Mouse (Mus musculus) gastrocnemius, adult 2 months (tissue): Measurements from ENCODE around the gene Shc1. TPM values are rescaled to one million over a fixed set of nuclear protein-coding genes. Genes with fewer than 3 reads are reported as not detected.

Source experiments
- DNase-seq: peaks from one replicate; pipeline ENCODE4 v3.0.0; 2022
- H3K27ac ChIP-seq: fragments of 200-600 bp; 2 replicates; pipeline ENCODE4 v1.8.1; 2022; ENCODE audit warnings: mild to moderate bottlenecking
- H3K4me3 ChIP-seq: fragments of 200-600 bp; 2 replicates; pipeline ENCODE4 v1.8.1; 2022; ENCODE audit warnings: mild to moderate bottlenecking, moderate library complexity
- CTCF ChIP-seq: fragments of 200-600 bp; IDR thresholded peaks from 2 replicates; pipeline ENCODE4 v1.8.1; 2022; ENCODE audit warnings: antibody characterized with exemption, mild to moderate bottlenecking, moderate library complexity
- intact Hi-C: fragments of 180-260 bp; cut with DNase I; formaldehyde crosslinking; loops from one replicate; pipeline ENCODE4 v1.15.1; 2025
- total RNA-seq, 2 experiments: library from RNA; stranded (reverse); gene quantifications; 2 replicates each; pipeline ENCODE4 v1.2.3; 2021

Shc1 gene
- total RNA-seq, 2 experiments from 2014 or later, result 15.0 to 17.2 TPM

DNA sequence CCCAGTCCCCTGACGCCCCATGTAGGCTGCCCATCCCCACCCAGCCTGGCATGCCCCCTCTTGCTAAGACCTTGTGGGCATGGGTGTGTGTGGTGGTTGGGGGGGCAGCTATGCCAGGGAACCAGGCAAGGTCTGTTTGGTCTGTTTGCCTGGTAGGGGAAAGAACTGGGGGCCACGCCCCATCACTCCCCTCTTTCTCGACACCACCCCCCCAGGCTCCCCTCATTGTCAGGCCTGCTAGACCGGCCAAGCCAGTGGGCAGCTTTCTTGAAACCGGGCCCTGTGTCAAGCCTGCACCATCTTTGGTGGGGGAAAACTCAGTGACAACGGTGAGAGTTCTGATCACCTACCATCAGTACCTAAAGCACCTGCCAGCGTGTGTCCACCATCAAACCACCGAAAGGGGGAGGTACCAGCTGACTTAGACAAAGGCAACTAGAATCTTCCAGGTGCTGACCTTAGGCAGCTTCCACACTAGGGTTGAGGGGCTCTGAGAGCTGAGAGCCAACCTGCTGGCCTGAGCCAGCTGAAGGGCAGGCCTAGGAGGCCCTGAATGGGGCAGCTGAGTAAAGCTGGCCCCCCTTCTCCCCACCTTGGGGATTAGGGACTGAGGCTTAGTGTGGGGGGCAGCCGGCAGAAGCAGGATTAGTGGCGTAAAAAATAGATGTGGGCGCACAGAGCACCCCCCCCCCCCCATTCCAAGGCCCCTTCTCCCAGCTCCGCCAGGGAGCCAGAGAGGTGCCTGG is 33.7 kb upstream of the Shc1 start:
- DNase-seq, result peak; percentile 16
- TF ChIP-seq CTCF, result no peak
- intact Hi-C loops, result no loop called here
- H3K27ac ChIP-seq, result peak overlapping the region; percentile 95
- no peak overlapping the region for H3K4me3 ChIP-seq

DNA sequence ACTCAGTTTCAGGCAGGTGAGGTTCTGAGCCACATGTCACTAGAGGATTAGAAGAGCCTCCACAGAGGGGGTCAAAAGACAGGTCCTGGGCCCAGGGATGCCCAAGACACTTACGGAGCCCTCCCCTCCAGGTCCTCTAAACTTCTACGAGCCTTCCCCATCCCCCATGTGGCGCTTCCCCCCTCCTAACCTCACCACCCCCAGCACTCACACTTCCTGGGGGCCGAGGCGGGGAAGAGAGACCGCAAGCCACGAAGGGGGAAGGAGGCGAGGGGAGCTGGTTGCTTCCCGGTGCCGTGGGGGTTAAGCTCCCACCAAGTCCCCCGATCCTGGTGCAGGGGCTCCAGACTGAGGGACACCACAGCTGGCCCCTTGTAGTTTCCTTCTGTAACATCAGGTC is 32.8 kb upstream of the Shc1 start:
- intact Hi-C loops, result no loop called here
- DNase-seq, result no peak
- peak overlapping the region; percentile 95 for H3K27ac ChIP-seq
- no peak for TF ChIP-seq CTCF
- H3K4me3 ChIP-seq, result peak overlapping the region; percentile 70

DNA sequence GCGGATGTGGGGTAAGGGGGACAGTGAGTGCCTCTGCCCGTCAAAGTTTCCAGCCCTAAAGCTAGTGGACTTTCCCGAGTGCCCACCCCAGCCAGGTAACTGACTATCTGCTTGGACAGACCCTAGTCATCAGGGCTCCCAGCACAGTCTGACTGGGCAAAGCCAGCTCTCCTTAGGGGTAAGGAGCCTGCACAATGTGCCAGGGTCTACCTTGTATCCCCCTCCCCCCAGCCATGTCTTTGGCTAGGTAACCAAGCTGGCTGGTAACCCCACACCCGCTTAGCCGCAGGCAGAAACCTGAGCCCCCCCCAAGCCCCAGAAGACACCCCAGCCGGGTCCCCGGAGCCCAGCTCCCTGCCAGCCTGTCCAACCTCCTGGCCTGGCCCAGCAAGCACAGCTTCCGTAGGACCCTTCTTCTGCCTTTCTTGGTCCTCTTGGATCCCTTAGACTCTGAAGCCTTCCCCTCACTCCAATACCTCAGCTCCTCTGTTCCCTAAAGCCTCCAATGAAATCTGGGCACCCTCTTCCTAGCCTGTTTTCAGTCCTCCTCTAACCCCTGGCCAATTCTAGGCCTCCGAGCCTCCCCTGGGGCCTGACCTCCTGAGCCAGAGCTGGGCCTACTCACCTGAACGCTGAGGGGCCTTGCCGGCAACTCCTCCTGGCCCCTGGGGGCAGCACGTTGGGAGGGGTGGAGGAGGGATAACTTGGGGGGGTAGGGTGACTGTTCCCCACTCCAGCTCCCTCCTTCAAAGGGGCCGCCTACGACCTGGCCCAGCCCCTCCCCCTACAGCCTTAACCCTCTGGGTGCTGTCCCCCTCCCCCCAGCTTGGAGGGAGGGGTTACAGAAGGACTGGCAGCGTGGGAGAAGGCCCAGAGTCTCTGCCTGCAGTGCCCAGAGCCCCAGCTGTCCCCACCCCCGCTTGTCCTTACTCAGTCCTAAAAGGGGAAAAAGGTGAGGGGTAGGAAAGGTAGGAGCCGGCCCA is 31.5 kb upstream of the Shc1 start:
- H3K4me3 ChIP-seq, result peak overlapping the region; percentile 70
- peak; percentile 83 for DNase-seq
- H3K27ac ChIP-seq, result peak overlapping the region; percentile 95
- TF ChIP-seq CTCF, result no peak
- intact Hi-C loops, result no loop called here

DNA sequence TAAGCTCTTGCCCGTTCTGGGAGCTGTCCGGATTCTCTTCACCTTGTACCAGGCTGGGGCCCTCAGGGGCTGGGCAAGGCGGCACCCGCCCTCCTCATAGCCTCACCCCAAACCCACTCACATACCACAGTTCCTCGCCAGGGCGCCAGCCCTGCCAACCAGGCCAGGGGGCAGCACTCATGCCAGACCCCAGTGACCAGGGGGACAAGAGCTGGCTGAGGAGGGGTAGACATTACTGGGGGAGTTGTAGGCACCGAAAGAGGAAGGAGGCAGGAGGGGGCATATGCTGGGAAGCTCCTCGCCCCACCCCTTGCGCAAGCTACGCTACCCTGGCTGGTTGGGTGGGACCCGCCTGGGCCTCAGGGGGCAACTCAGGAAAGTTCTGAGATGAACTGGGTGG is 30.6 kb upstream of the Shc1 start:
- intact Hi-C loops, result no loop called here
- Histone ChIP-seq H3K27ac (peak overlapping the region; percentile 95), H3K4me3 (peak overlapping the region; percentile 70)
- DNase-seq, result peak; percentile 76
- no peak for TF ChIP-seq CTCF

DNA sequence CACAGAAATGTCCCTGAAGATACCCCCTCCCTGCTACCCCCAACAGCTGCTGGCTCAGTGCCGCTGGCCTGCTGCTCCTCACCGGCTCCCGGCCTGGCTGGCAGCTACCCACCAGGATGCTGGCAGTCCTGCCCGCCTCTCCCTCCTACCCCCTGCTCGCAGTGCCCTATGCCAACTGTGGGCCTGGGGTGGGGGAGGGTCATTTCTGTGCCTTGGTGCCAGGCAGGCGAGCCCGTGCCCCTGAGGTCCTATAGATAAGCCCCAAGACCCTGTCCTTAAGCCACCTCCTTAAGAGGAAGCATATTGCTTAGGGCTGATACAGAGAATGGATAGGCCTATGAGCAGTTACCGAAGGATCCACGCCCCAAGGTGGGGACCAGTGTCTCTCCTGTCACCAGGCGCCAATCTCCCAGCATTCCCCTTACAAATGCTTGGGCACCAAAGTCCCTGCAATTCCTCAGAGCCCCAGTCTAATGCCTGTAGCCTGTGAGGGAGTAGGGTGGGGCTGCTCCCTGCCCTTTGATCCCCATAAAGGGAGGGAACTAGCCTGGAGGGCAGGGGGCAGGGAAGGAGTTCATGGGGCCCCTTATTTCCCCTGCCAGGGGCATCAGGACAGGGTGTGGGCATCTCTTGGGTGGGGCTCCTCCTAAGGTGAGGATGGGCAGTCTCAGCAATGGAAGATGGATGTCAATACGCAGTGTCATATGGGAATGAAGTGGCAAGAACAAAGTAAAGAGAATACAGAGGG is 29.9 kb upstream of the Shc1 start:
- Histone ChIP-seq H3K4me3 (peak overlapping the region; percentile 70), H3K27ac (peak overlapping the region; percentile 95)
- no peak for TF ChIP-seq CTCF
- intact Hi-C loops, result no loop called here
- peak; percentile 94 for DNase-seq

DNA sequence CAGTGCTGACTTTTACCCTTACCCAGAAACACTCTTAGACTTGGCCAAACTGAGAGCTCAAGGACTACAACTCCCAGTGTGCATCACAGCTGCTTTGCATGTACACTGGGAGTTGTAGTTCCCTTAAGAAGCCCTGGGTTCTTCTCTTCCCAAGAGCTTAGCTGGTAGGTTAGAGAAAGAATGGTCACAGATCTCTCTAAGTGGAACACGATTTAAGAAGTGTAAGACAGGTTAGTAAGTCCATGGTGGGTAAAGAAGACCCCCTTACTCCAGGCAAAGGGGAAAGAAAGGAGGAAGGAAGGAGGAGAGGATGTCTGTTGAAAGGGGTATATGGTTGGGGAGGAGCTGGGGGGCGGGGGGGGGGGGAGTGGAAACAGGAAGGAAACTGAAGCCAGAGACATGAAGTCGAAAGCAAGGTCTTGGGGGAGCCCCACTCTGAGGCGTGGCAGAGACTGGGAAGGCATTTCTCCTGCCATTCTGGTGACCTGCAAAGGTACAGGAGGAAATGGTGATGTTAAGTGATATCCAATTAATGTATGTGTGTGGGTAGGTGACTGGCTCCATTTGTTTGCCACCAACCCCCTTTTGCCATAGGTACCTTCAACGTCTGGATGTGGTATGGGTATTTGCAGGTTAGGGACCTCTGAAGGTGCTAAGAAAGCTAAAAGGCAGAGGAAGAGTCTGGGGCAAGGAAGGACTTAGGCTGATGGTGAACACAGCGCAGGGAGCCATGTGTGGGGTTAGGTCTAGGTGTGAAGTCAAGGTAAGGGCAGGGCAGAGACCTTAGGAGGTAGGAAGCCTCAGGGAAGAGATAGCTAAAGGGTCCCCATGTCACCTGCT is 29.1 kb upstream of the Shc1 start:
- Histone ChIP-seq H3K27ac (peak overlapping the region; percentile 95), H3K4me3 (peak overlapping the region; percentile 82)
- no peak for DNase-seq
- intact Hi-C loops, result no loop called here
- no peak for TF ChIP-seq CTCF

DNA sequence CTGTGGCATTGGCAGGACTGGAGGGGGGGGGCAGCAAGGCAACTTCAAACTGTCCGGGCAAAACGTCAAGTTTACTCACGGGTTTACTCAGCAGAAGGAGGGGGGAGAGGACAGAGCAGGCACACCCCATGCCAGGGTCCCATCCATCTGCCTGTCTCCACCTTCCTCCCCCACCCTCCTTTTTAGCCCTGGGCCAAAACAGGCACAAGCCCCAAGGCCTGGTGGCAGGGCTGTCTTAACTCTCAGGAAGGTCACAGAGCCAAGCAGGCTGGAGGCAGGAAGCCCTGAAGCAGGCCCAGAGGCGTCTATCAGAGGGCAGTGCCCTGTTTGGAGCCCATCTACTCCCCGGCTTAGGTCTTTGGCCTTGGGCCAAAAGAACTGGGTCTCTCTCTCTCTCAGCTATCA is 28.1 kb upstream of the Shc1 start:
- Histone ChIP-seq H3K27ac (peak overlapping the region; percentile 95), H3K4me3 (peak overlapping the region; percentile 82)
- TF ChIP-seq CTCF, result no peak
- intact Hi-C loops, result no loop called here
- DNase-seq, result peak; percentile 78

DNA sequence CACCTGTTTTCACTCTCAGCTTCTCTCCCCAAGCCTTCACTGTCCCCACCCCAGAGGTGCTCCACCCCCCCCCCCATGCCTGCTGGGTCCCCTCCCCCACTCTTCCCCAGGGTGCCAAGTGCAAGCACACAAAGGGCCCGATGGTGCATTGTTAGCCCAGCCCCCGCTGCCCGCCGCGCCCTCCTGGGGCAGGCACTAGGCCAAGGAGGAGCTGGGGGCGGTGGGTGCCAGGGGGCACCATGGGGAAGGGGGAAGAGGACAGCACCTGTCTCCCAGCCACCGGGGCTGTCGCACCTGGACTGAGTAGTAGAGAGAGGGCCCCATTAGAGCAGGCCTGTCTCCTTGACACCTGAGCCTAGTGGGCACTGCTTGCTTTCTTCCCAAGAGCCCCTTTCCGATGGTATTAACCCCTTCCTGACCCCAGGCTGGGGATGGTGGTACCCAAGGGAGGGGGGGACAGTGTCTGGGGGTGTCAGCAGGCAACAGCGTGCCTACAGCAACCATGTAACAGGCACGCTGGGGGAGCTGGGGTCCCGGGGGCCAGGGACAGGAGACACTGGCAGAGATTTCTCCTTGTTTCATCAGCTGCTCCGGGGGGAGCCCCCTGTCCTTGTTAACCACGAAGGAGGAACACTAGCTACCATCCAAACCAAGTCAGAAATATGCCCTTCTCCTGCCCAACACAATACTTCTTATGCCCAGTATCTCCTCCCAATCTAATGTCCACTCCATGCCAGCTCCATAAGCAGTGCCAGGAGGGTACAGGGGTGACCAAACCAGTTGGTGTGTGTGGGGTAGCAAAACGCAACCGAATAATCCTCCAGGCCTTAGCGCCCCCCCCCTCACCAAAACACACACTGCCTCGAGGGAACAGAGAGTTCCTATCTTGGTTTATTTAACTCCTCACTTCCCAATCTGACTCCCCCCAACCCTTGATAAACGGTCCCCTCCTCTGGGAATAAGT is 27.3 kb upstream of the Shc1 start:
- peak; percentile 59 for DNase-seq

DNA sequence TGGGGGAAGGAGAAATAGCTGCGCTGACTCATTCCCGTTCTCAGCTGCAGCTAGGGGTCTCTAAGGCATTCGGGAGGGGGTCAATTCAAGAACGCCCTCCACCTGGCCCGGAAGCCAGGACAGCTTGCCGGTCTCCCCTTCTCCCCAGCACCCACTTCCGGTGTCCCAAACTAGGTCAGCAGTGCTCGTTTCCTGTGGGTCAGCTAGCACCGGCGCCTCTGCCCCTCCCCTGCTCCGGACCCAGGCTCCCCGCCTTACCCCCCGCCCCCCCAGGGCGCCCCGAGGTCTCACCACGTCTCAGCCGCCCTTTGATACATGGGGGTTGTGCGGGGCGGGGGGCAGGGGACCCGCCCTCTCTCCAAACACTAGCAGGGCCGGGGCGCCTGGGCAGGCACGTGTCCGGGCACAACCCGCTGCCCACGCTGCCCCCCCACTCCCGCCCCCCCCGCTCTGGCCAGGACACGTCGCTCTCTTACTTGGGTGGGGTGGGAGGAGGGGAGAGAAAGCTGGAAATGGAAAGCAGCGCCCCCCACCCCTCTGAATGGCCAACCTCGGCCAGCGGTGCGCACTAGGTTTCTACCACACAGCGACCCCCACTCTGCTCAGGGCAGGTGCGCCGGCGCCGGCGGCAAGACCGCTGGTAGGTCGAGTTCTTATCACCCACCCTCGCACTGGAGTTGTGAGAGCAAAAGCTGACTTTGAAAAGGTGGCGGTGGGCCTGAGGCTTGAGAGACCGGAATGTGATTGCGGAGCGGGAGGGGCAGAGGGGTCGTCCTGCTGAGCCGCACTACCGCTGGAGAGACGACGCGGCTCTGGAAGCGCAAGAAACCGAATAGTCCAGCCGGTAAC is 26.4 kb upstream of the Shc1 start:
- DNase-seq, result peak; percentile 89
- Histone ChIP-seq H3K27ac (peak overlapping the region; percentile 95), H3K4me3 (peak overlapping the region; percentile 82)
- intact Hi-C loops, result no loop called here
- 0 out of 2 replicates have a peak, but pooled peaks have one; percentile 1 for TF ChIP-seq CTCF

More for the DNA sequence above, 27.3 kb upstream of the Shc1 start:
- intact Hi-C loops, result no loop called here
- H3K4me3 ChIP-seq, result peak overlapping the region; percentile 82
- no peak for TF ChIP-seq CTCF
- peak overlapping the region; percentile 95 for H3K27ac ChIP-seq

DNA sequence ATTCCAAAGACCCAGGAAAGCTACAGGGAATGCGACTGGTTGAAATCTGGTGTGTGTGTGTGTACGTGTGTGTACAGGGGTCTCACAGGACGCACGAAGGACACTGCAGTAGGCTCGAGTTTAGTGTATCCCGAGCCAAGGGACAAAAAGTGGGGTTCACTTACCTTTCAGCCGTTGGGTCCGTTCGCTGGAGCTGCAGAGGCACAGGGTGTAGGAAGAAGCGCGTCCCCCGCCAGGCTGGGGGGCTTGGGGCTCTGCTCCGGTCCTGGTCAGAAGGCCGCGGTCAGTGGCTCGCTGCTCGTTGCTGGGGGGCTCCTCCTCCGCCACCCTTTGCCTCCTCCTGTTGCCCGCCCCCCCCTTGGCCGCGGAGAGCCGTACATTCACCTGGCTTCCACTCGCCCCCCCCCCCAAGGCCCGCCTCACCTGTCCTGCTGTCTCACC is 25.4 kb upstream of the Shc1 start:
- no peak for TF ChIP-seq CTCF
- Histone ChIP-seq H3K4me3 (peak overlapping the region; percentile 82), H3K27ac (peak overlapping the region; percentile 95)
- DNase-seq, result peak; percentile 73
- intact Hi-C loops, result no loop called here
